Mouse (Mus musculus): Measurements from ENCODE around the gene Zbtb21. TPM values are rescaled to one million over a fixed set of nuclear protein-coding genes. Genes with fewer than 3 reads are reported as not detected.

Gene Zbtb21
- polyA plus RNA-seq, 1 experiment from 2014 or later: 15.9 TPM

DNA sequence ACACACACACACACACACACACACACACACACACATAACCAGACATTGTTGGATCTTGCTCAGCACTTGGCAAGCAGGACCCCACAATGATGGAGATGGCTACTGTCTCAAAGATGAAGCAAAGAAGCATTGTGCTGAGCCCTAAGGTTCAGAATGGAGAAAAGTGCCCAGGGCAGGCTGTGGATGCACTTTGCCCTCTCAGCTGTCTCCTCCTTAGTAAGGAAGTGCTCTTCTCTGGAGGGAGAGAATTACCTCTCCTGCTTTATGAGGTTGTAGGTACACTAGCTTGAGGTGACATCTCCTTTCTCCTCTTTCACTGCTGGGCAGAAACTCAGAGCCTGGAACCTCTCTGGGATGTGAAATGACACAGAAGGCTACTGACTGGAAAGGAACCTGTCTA, 49.5 kb downstream of the Zbtb21 start:
- no peak overlapping the region for H3K4me3 ChIP-seq
- H3K4me2 ChIP-seq (replicated peaks): no peak overlapping the region
- no peaks in the 10 kb centered on the region for H3K36me3 ChIP-seq
- H3K9ac ChIP-seq (replicated peaks): no peak overlapping the region
- no peaks in the 10 kb centered on the region for H3K9me3 ChIP-seq
- no peak for ATAC-seq (ENCODE audit: low FRiP score, low read depth)
- H3K27me3 ChIP-seq: no peaks in the 10 kb centered on the region
- no peak overlapping the region for H3K27ac ChIP-seq (replicated peaks)
- no peaks in the 10 kb centered on the region for H3K4me1 ChIP-seq

DNA sequence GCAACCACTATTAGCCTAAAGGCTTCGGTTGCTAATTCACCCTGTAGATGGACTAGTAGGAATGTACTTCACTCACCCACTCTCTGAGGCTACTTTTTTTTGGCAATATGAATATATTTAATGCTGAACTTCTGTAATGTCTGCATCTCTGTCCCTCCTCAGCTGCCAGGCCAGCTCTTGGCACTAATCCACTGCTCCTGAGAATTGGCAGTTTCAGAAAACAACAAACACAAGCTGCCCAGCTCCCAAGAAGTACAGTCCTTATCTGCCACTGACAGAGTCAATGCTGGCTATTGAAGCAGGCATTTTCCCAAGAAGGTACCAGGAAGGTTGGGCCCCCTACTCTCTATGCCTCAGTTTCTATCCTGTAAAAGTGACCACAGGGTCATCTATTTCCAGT, 53.1 kb downstream of the Zbtb21 start:
- Histone ChIP-seq H3K4me3 (no peak overlapping the region), H3K4me1 (no peaks in the 10 kb centered on the region), H3K36me3 (no peaks in the 10 kb centered on the region), H3K4me2 (replicated peaks) (no peak overlapping the region), H3K9ac (replicated peaks) (no peak overlapping the region), H3K9me3 (no peaks in the 10 kb centered on the region), H3K27ac (replicated peaks) (no peak overlapping the region), H3K27me3 (no peaks in the 10 kb centered on the region)
- no peak for ATAC-seq (ENCODE audit: low FRiP score, low read depth)
- 94% methylated on average over 1 of the region's 1 CpGs for WGBS

DNA sequence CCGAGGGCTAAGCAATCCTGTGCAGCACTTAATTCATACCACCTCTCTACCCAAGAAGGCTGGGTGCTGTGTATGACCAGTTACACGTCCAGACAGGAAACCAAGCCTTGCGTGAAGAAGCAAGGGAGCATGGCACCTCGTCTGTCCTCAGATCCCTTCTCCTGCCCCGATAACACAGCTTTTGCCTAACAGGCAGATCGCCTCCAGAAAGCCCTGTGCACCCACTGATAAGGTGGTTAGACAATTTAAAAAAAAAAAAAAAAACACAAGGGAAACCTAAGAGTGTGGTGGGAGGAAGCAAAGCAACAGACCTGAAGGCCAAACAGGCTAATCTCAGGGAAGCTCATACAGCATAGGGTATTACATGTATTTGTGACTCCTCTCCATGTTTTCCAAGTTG, 54.9 kb downstream of the Zbtb21 start:
- H3K9me3 ChIP-seq: no peaks in the 10 kb centered on the region
- no peaks in the 10 kb centered on the region for H3K36me3 ChIP-seq
- no peaks in the 10 kb centered on the region for H3K4me1 ChIP-seq
- 87% methylated on average over 6 of the region's 6 CpGs for WGBS
- no peaks in the 10 kb centered on the region for H3K27me3 ChIP-seq
- no peak overlapping the region for H3K27ac ChIP-seq (replicated peaks)
- no peak overlapping the region for H3K9ac ChIP-seq (replicated peaks)
- H3K4me3 ChIP-seq: no peak overlapping the region
- no peak overlapping the region for H3K4me2 ChIP-seq (replicated peaks)
- no peak for ATAC-seq (ENCODE audit: low FRiP score, low read depth)

DNA sequence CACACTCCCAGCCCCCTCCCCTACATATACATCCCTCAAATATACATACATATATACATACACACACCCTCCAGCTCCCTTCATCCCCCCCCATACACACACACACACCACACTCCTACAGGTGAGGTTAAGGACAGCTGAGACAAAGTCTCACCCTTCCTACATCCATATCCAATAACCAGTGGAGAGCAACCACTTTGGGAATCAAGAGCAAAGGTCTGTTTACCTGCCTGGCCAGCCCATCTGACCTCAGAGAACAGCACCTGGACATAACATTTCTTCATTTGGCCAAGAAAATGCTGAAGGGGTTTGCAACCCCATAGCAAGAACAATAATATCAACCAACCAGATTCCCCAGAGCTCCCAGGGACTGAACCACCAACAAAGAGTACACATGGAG, 56.1 kb downstream of the Zbtb21 start:
- no peak overlapping the region for H3K4me3 ChIP-seq
- no peak overlapping the region for H3K4me2 ChIP-seq (replicated peaks)
- H3K9ac ChIP-seq (replicated peaks): no peak overlapping the region
- no peak overlapping the region for H3K27ac ChIP-seq (replicated peaks)
- H3K9me3 ChIP-seq: no peaks in the 10 kb centered on the region
- no peaks in the 10 kb centered on the region for H3K4me1 ChIP-seq
- no peaks in the 10 kb centered on the region for H3K27me3 ChIP-seq
- H3K36me3 ChIP-seq: no peaks in the 10 kb centered on the region
- no peak for ATAC-seq (ENCODE audit: low FRiP score, low read depth)

DNA sequence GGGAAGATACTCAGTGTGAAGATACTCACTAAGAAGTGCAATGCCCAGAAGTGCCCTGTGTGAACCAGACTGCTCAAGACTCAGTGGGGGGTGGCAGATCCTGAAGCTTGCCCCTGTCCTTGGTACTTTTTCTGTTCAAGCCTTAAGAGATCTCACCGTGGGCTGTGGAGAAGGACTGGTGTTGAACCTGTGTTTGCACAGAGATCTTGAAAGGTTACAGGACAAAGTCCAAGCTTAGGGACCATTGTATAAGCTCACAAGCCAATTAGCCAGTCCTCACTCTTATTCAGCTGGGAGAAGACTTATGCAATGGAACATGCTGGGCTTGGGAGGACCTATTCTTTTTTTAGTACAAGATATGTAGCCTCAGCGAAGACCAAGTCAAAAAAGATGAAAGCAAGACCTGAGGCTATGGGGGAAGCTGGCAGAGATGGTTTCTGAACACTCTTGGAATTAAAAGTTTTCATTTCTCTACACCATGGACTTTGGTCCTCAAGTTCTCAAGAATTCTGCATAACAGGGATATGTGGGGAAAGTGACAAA, 56.9 kb downstream of the Zbtb21 start:
- Histone ChIP-seq H3K4me2 (replicated peaks) (no peak overlapping the region), H3K9ac (replicated peaks) (no peak overlapping the region), H3K9me3 (no peaks in the 10 kb centered on the region), H3K4me3 (no peak overlapping the region), H3K4me1 (no peaks in the 10 kb centered on the region), H3K27ac (replicated peaks) (no peak overlapping the region), H3K27me3 (no peaks in the 10 kb centered on the region), H3K36me3 (no peaks in the 10 kb centered on the region)
- WGBS: 63% methylated on average over 2 of the region's 2 CpGs
- no peak for ATAC-seq (ENCODE audit: low FRiP score, low read depth)

DNA sequence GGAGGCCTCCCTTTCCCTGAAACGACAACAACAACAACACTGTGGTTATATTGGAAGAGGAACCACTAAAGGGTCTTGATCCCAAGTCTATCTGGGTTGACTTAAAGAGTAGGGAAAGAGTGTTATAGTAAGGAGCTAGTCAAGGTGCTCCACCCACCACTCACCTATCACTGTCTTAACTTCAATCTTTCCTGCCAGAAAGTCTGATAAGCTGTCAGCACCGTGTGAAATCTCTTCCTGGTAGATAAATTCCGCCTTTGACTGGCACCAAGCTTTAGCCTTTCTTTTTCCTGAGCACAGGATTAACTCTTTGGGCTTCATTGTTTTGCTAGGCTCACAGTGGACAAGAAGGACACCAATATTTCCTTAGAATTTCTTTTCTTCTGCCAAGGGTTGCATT, 58.4 kb downstream of the Zbtb21 start:
- Histone ChIP-seq H3K27ac (replicated peaks) (no peak overlapping the region), H3K27me3 (no peaks in the 10 kb centered on the region), H3K9me3 (no peaks in the 10 kb centered on the region), H3K4me2 (replicated peaks) (no peak overlapping the region), H3K4me3 (no peak overlapping the region), H3K36me3 (no peaks in the 10 kb centered on the region), H3K4me1 (no peaks in the 10 kb centered on the region), H3K9ac (replicated peaks) (no peak overlapping the region)
- ATAC-seq (ENCODE audit: low FRiP score, low read depth): no peak
- 76% methylated on average over 3 of the region's 3 CpGs for WGBS

DNA sequence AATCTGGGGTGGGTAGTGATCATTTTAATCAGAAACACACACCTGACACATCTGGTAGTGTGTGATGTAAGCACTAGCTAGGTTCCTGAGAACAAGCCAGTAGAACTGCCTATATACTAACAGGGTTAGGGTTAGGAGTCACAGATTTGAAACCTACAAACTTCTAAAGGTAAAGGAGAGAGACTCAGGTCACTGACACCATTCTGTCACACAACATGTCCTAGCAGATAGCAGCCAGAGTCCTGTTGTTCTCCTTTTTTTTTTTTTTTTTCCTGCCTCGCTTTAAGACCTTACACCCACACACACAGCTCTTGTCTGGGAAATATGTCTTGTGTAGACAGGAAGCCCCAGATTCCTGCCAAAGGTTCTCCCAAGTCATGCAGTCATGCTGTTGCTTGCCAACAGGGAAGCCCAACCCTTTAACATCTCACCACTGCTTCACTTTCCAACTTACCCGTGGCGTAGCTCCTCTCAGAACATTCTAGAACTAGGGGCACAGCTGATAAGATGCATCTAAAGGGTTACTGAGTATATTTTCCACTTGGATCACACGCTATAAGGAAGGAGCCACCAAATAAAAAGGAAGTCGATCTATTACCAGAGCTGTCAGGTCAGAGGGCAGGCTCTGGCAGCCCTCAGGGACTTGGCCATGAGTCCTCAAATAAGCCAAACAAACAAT, 64.9 kb downstream of the Zbtb21 start:
- Histone ChIP-seq H3K9me3 (no peaks in the 10 kb centered on the region), H3K4me3 (no peak overlapping the region), H3K4me1 (no peaks in the 10 kb centered on the region), H3K9ac (replicated peaks) (no peak overlapping the region), H3K27ac (replicated peaks) (no peak overlapping the region), H3K4me2 (replicated peaks) (no peak overlapping the region), H3K27me3 (no peaks in the 10 kb centered on the region), H3K36me3 (no peaks in the 10 kb centered on the region)
- ATAC-seq (ENCODE audit: low FRiP score, low read depth): no peak
- WGBS: 80% methylated on average over 5 of the region's 5 CpGs

Other genes with a start within 250 kb of the Zbtb21 start
- 0.99 and 1.0 TPM in 2 replicates for gene Ripk4, start 198.8 kb downstream of the Zbtb21 start, polyA plus RNA-seq (2016; fragmentation: Nextera tagmentation; extraction: Ambion mirVana)
- 16.5 and 19.2 TPM in 2 replicates for gene Prdm15, start 110.8 kb downstream of the Zbtb21 start, polyA plus RNA-seq (2016; fragmentation: Nextera tagmentation; extraction: Ambion mirVana)
- gene C2cd2, start within 50 bp of the Zbtb21 start, polyA plus RNA-seq (2016; fragmentation: Nextera tagmentation; extraction: Ambion mirVana): 15.6 and 15.9 TPM in 2 replicates
- 16.4 and 17.9 TPM in 2 replicates for gene B230307C23Rik, start 34.7 kb upstream of the Zbtb21 start, polyA plus RNA-seq (2016; fragmentation: Nextera tagmentation; extraction: Ambion mirVana)
- gene A630089N07Rik, start 119.8 kb upstream of the Zbtb21 start, polyA plus RNA-seq (2016; fragmentation: Nextera tagmentation; extraction: Ambion mirVana): 23.3 and 25.5 TPM in 2 replicates

Measured in midbrain, embryonic 12.5 days (tissue).